Mouse (Mus musculus) kidney, embryonic 15.5 days (tissue): ENCODE data around the gene Ccdc152. TPM values are rescaled to one million over a fixed set of nuclear protein-coding genes. Genes with fewer than 3 reads are reported as not detected.

Experiments
- ATAC-seq: fragments of 200-750 bp; cut with Nextera tagmentation; replicated peaks from 2 replicates; pipeline ENCODE4 v1.8.0; 2017; ENCODE audit warnings: moderate TSS enrichment; ENCODE audit not compliant: low FRiP score
- H3K27ac ChIP-seq: fragments of 300-500 bp; sonication (generic); 2 replicates; pipeline ENCODE4 v1.5.1; 2015; ENCODE audit warnings: mild to moderate bottlenecking, inconsistent platforms
- H3K27me3 ChIP-seq: fragments of 300-500 bp; sonication (generic); 2 replicates; pipeline ENCODE4 v1.6.1; 2015; ENCODE audit warnings: inconsistent platforms
- H3K36me3 ChIP-seq: fragments of 300-500 bp; sonication (generic); 2 replicates; pipeline ENCODE4 v1.6.1; 2015; ENCODE audit warnings: inconsistent platforms
- H3K4me1 ChIP-seq: fragments of 300-500 bp; sonication (generic); 2 replicates; pipeline ENCODE4 v1.6.1; 2015; ENCODE audit warnings: inconsistent platforms
- H3K4me2 ChIP-seq: fragments of 300-500 bp; sonication (generic); 2 replicates; pipeline ENCODE4 v1.6.1; 2015; ENCODE audit warnings: moderate library complexity, mild to moderate bottlenecking, inconsistent platforms
- H3K4me3 ChIP-seq: fragments of 300-500 bp; sonication (generic); replicated peaks from 2 replicates; pipeline ENCODE4 v1.5.1; 2015; ENCODE audit warnings: mild to moderate bottlenecking, inconsistent platforms
- H3K9ac ChIP-seq: fragments of 300-500 bp; sonication (generic); 2 replicates; pipeline ENCODE4 v1.6.1; 2015; ENCODE audit warnings: mild to moderate bottlenecking, inconsistent platforms
- H3K9me3 ChIP-seq: fragments of 300-500 bp; sonication (generic); replicated peaks from 2 replicates; pipeline ENCODE4 v1.6.1; 2016; ENCODE audit warnings: inconsistent platforms
- WGBS: fragments of 180-500 bp; shearing (Covaris S2); methylation state at CpG from one replicate; pipeline ENCODE4 v1.1.7; 2015; ENCODE audit warnings: mixed read lengths; 5-methylcytosine and 5-hydroxymethylcytosine counted together
- polyA plus RNA-seq: library from polyadenylated mRNA; unstranded; fragments of >200 nt; fragmentation: Nextera tagmentation; extraction: Ambion mirVana; gene quantifications from 2 replicates; pipeline ENCODE4 v1.2.1, GENCODE M21; 2015

Ccdc152 gene
- polyA plus RNA-seq, 1 experiment from 2014 or later: not detected

DNA sequence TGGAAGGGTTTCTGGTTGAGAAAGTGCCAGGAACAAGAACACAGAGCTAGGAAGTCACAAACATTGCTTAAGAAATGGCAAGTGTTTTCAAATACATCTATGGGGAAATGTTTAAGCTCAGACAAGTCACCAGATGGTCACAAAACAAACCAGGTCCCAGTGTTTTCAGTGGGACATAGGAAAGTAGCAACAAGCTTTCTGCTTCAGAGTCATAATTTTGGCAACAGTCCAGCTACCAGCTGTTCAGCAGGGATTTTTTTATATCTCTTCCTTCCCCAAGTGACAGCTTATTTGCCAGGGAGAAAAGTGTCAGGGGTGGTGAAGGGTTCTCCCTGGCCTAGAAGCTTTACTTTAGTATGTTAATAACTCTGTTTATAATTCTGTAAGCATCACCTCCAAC is 9.6 kb upstream of the Ccdc152 start:
- Histone ChIP-seq H3K9ac (no peak overlapping the region), H3K36me3 (no peaks in the 10 kb centered on the region), H3K4me1 (no peaks in the 10 kb centered on the region), H3K4me2 (no peak overlapping the region), H3K9me3 (no peaks in the 10 kb centered on the region), H3K4me3 (no peak overlapping the region), H3K27me3 (no peaks in the 10 kb centered on the region), H3K27ac (no peak overlapping the region)
- no peak for ATAC-seq

DNA sequence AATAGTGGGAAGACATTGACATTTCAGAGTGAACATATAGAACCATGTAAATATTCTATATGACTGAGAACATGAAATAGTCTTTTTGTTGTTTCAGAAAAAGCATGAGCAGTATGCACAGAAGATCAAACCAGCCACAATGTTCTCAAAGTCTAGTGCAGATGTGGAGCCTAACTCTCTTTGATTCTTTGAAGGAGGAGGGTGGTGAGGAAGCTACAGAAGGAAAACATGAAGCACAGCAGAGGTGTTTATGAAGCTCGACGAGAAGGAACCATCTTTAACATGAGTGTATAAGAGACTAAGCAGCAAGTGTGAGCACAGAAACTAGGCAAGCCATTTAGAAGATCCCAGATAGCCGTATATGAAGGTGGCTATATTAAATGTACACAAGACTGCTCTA is 6.5 kb upstream of the Ccdc152 start:
- no peaks in the 10 kb centered on the region for H3K36me3 ChIP-seq
- no peak for ATAC-seq
- no peak overlapping the region for H3K4me3 ChIP-seq
- no peak overlapping the region for H3K4me2 ChIP-seq
- no peak overlapping the region for H3K27ac ChIP-seq
- H3K9me3 ChIP-seq: no peaks in the 10 kb centered on the region
- H3K9ac ChIP-seq: no peak overlapping the region
- WGBS: 82% methylated on average over 3 of the region's 3 CpGs
- no peaks in the 10 kb centered on the region for H3K27me3 ChIP-seq
- no peaks in the 10 kb centered on the region for H3K4me1 ChIP-seq

DNA sequence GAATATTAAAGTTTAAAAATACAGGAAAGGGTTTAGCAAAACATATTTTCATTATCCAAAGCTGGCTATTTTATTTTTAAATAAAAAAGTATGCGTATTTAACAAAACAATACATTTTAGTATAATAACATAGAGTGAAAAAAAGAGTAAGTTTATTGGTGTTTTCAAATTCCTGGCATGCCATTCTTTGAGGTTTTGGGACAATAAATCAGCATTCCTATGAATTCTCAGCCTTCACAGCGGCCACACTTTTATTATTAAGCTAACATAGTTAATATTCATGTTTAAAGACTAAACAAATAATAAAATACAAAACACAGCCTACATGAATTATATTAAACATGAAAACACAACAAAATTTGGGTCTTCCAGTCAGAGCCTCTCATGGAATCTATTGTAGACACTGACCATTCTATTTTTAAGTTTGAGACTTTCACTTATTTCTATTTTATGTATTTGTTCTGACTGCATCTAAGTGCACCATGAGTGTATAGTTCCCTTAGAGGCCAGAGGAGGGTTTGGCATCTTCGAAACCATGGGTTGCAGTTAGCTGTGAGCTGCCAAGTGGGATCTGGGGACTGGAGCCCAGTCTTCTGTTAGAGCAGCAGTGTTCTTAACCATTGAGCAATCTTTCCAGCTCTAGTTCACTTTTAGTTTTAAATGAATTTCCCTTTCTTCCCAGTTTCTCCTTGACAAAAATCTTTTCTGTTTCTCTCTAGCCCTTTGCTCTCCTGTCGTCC is 2.8 kb downstream of the Ccdc152 start:
- no peak overlapping the region for H3K9ac ChIP-seq
- H3K27ac ChIP-seq: no peak overlapping the region
- H3K27me3 ChIP-seq: no peaks in the 10 kb centered on the region
- H3K4me3 ChIP-seq: no peak overlapping the region
- ATAC-seq: no peak
- 64% methylated on average over 4 of the region's 4 CpGs for WGBS
- no peak overlapping the region for H3K4me2 ChIP-seq
- H3K36me3 ChIP-seq: no peaks in the 10 kb centered on the region
- no peaks in the 10 kb centered on the region for H3K9me3 ChIP-seq
- H3K4me1 ChIP-seq: no peaks in the 10 kb centered on the region

DNA sequence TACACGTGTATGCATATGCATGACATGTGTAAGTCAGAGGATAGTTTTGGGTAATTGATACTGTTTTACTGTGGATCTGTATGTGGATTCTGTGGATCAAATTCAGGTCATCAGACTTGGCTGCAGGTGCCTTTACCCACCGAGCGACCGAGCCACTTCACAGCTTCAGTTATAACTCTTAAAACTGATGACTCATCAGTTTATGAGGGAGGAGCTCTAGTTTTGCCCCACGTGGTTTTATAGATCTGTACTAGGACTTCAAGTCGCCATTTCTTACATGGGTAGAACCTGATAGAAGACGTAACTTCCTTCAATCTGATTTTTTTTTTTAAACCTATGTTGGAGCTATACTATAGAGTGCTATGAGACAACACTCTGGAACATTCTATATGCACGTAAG is 5.7 kb downstream of the Ccdc152 start:
- no peaks in the 10 kb centered on the region for H3K9me3 ChIP-seq
- WGBS: 75% methylated on average over 8 of the region's 8 CpGs
- ATAC-seq: no peak
- H3K4me1 ChIP-seq: no peaks in the 10 kb centered on the region
- no peak overlapping the region for H3K9ac ChIP-seq
- no peak overlapping the region for H3K4me3 ChIP-seq
- H3K4me2 ChIP-seq: no peak overlapping the region
- no peak overlapping the region for H3K27ac ChIP-seq
- no peaks in the 10 kb centered on the region for H3K36me3 ChIP-seq
- no peaks in the 10 kb centered on the region for H3K27me3 ChIP-seq

DNA sequence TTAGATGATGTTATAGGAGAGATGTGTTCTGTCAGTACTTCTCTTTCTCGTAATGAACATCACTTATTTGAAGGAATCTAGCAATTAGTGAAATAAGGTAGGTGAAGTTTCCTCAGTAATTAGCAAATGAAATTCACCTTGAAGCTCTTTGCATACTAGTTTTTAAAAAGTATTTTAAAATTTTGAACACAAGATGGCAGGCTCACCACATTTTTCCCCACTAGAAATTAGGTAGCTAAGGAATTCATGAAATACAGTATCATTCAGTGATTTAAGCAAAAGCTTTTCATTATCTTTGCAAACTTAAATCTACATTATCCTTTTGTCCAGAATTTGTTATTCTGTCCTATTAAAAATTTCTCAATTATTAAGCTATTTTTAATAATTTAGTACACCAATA is 7.3 kb downstream of the Ccdc152 start:
- no peaks in the 10 kb centered on the region for H3K27me3 ChIP-seq
- ATAC-seq: no peak
- no peak overlapping the region for H3K27ac ChIP-seq
- no peaks in the 10 kb centered on the region for H3K4me1 ChIP-seq
- 75% methylated on average over 1 of the region's 1 CpGs for WGBS
- no peaks in the 10 kb centered on the region for H3K36me3 ChIP-seq
- no peaks in the 10 kb centered on the region for H3K9me3 ChIP-seq
- no peak overlapping the region for H3K9ac ChIP-seq
- no peak overlapping the region for H3K4me2 ChIP-seq
- no peak overlapping the region for H3K4me3 ChIP-seq

DNA sequence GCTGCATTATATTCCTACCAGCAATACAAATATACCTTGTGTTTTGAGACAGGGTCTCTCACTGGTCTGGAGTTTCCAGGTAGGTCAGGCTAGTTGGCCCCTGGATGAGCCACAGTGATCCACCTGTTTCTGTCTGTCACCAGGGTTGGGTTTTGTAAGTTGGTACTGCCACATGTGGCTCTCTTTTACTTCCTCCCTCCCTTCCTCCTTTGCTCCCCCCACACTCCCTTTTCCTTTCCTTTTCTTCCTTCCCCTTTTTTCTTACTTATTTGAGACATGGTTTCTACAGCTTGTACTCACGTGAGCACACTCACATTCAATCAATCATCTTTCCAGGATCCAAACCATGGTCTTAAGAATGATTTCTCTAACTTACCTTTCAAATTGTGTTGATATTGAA is 9.8 kb downstream of the Ccdc152 start:
- H3K27me3 ChIP-seq: no peaks in the 10 kb centered on the region
- H3K9me3 ChIP-seq: no peaks in the 10 kb centered on the region
- no peak for ATAC-seq
- H3K4me3 ChIP-seq: no peak overlapping the region
- no peak overlapping the region for H3K27ac ChIP-seq
- no peaks in the 10 kb centered on the region for H3K4me1 ChIP-seq
- 68% methylated on average over 1 of the region's 1 CpGs for WGBS
- no peak overlapping the region for H3K9ac ChIP-seq
- H3K36me3 ChIP-seq: no peaks in the 10 kb centered on the region
- H3K4me2 ChIP-seq: no peak overlapping the region

DNA sequence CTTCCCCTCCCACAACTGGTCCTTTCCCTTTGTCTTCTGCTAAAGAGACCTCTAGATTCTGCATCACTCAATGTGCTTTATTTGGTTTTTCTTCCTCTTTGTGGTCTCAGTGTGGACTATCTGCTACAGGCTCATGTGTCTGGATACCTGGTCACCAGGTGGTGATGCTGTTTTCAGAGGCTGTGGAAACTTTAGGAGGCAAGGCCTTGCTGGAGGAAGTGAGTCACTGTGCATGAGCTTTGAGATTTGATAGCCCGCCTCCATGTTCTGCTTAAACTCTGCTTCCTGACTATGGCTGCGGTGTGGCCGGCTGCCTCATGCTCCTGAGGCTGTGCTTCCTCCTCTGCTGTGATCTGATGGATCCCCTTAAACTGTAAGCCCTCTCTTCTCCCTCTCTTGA is 12.9 kb downstream of the Ccdc152 start:
- Histone ChIP-seq H3K27ac (no peak overlapping the region), H3K27me3 (no peaks in the 10 kb centered on the region), H3K36me3 (no peaks in the 10 kb centered on the region), H3K4me2 (no peak overlapping the region), H3K9me3 (no peaks in the 10 kb centered on the region), H3K9ac (no peak overlapping the region), H3K4me3 (no peak overlapping the region), H3K4me1 (no peaks in the 10 kb centered on the region)
- 86% methylated on average over 3 of the region's 3 CpGs for WGBS
- ATAC-seq: no peak

DNA sequence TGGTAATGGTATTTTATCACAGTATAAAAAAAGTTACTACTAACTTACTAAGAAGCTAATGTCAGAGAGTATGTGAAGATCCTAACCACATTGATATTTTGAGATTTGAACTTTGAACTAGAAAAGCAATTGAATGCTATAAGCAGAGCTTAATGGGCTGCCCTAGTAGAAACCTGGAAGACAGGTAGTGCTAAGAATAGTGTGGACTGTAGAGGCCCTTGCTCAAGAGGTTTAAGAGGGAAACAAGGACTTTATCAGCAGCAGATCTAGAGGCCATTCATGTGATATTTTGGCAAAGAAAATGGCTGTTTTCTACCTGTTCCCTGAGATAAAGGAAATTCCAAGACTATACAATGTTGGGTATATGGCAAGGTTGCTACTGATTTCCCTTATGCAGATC is 17.3 kb downstream of the Ccdc152 start:
- no peaks in the 10 kb centered on the region for H3K9me3 ChIP-seq
- H3K4me2 ChIP-seq: no peak overlapping the region
- no peak overlapping the region for H3K4me3 ChIP-seq
- ATAC-seq: no peak
- no peaks in the 10 kb centered on the region for H3K4me1 ChIP-seq
- no peak overlapping the region for H3K9ac ChIP-seq
- H3K27me3 ChIP-seq: no peaks in the 10 kb centered on the region
- no peak overlapping the region for H3K27ac ChIP-seq
- H3K36me3 ChIP-seq: no peaks in the 10 kb centered on the region

DNA sequence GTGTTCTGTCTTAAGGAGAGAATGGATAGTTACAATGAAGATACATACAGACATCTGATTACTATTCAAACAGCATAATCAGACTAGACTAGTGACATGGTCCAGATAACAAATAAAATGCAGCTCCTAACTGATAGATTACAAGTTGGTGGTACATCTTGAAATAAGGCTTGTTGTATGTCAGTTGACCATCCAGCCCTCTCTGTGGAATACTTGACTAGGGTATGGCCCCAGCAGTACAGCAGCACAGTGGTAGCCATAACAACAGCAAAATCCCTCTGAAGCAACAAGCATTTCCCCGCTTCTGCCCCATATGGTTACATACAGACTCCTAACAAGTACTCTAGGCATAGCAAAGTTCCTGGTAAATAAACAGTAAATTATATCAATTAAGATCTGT is 21.6 kb downstream of the Ccdc152 start:
- no peak for ATAC-seq
- WGBS: 95% methylated on average over 1 of the region's 1 CpGs
- H3K4me1 ChIP-seq: no peaks in the 10 kb centered on the region

DNA sequence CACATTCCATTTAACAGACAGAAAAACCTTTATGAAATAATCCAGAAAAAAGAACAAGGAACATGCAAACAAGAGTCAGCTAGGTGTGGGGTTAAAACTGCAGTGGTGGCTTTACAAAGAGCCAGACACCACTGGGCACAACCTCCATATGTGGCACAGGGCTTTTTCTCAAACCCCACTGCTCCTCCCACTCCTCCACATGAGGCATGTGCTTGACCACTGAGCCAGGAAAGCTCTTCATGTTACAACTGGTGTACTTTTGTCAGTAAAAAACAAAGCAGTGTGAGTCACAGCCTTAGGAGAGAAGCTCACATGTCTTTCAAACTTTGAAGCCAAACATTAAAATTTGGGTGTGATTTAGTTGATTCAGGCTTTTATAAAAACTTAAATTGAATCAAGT is 22.1 kb downstream of the Ccdc152 start:
- no peak for ATAC-seq
- H3K4me3 ChIP-seq: no peak overlapping the region
- H3K9ac ChIP-seq: no peak overlapping the region
- peaks cover 25% of the 10 kb centered on the region for H3K36me3 ChIP-seq
- no peak overlapping the region for H3K27ac ChIP-seq
- H3K9me3 ChIP-seq: no peaks in the 10 kb centered on the region
- no peak overlapping the region for H3K4me2 ChIP-seq
- H3K27me3 ChIP-seq: no peaks in the 10 kb centered on the region
- H3K4me1 ChIP-seq: no peaks in the 10 kb centered on the region

More for the DNA sequence above, 21.6 kb downstream of the Ccdc152 start:
- Histone ChIP-seq H3K4me2 (no peak overlapping the region), H3K27ac (no peak overlapping the region), H3K4me3 (no peak overlapping the region), H3K9me3 (no peaks in the 10 kb centered on the region), H3K27me3 (no peaks in the 10 kb centered on the region), H3K36me3 (peaks cover 22% of the 10 kb centered on the region), H3K9ac (no peak overlapping the region)

DNA sequence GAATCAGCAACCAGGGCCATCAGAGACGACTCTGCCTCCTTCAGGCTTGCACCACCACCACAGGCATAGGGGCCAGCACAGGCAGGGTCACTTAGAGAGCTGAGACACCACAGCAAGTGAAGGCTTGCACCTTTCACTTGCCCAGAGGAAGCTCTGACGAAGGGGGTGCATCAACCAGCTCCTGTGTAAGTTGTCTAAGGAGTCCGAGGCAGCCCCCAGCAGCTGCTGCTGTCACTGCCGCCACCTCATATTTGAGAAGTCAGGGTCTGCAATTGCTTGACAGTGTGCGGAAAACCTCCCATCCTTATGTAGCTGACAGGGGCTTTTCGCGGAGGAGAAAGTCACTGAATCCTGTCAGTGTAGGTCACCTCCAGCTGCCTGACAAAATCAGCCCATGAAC is 24.1 kb downstream of the Ccdc152 start:
- Histone ChIP-seq H3K4me3 (no peak overlapping the region), H3K9me3 (no peaks in the 10 kb centered on the region), H3K27me3 (no peaks in the 10 kb centered on the region), H3K4me1 (no peaks in the 10 kb centered on the region), H3K36me3 (peaks cover 31% of the 10 kb centered on the region), H3K27ac (no peak overlapping the region), H3K4me2 (no peak overlapping the region), H3K9ac (no peak overlapping the region)
- ATAC-seq: no peak
- 87% methylated on average over 7 of the region's 7 CpGs for WGBS

DNA sequence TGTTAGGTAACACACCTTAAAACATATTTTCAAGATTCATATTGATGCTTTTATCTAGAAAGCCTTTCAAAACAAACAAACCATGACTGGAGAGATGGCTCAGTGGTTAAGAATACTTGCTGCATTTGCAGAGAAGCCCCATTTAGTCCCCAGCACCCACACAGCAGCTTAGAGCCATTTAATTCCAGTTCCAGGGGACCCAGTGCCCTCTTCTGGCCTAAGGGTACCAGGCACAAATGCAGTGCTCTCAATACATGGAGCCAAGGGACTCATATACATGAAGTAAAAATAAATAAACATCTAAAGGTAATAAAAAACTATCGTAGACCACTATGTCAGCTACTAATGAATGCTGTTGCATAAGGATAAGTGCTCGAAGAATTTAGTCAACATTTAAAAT is 25.9 kb downstream of the Ccdc152 start:
- Histone ChIP-seq H3K36me3 (peaks cover 31% of the 10 kb centered on the region), H3K27ac (no peak overlapping the region), H3K27me3 (no peaks in the 10 kb centered on the region), H3K9me3 (no peaks in the 10 kb centered on the region), H3K4me2 (no peak overlapping the region), H3K4me1 (no peaks in the 10 kb centered on the region), H3K4me3 (no peak overlapping the region), H3K9ac (no peak overlapping the region)
- 80% methylated on average over 2 of the region's 2 CpGs for WGBS
- ATAC-seq: no peak

DNA sequence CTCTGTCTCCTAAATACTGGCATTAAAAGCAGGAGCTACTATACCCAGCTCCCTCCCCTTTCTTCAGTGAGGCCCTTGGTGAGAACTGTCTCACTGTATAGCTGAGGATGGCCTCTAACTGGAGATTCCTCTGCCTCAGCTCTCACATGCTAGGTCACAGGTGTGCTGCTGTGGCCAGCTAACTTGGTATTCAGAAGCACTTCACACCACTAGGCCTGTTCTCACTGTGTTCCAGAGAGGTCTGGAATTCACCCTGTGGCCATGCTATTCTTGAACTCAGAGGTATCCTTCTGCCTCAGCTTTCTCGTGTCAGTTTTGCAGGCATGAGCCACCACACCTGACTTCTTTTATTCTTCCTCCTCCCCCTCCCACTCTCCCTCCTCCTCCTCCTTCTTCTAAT is 30.1 kb downstream of the Ccdc152 start:
- H3K27me3 ChIP-seq: no peaks in the 10 kb centered on the region
- H3K4me3 ChIP-seq: no peak overlapping the region
- WGBS: 76% methylated on average over 1 of the region's 1 CpGs
- peaks cover 19% of the 10 kb centered on the region for H3K36me3 ChIP-seq
- 0 out of 2 replicates have a peak overlapping the region, but pooled peaks have one; percentile 19 for H3K4me2 ChIP-seq
- H3K27ac ChIP-seq: no peak overlapping the region
- no peak overlapping the region for H3K9ac ChIP-seq
- peaks cover 12% of the 10 kb centered on the region for H3K4me1 ChIP-seq
- no peak for ATAC-seq
- no peaks in the 10 kb centered on the region for H3K9me3 ChIP-seq
